Mouse (Mus musculus) forelimb bud, embryonic 11.5 days (tissue): ENCODE measurements around the gene 1700016C15Rik.

Source experiments
- DNase-seq: peaks from one replicate; pipeline ENCODE4 v3.0.0-alpha.2; 2012; ENCODE audit warnings: low read depth, low spot score

The 1700016C15Rik gene

DNA sequence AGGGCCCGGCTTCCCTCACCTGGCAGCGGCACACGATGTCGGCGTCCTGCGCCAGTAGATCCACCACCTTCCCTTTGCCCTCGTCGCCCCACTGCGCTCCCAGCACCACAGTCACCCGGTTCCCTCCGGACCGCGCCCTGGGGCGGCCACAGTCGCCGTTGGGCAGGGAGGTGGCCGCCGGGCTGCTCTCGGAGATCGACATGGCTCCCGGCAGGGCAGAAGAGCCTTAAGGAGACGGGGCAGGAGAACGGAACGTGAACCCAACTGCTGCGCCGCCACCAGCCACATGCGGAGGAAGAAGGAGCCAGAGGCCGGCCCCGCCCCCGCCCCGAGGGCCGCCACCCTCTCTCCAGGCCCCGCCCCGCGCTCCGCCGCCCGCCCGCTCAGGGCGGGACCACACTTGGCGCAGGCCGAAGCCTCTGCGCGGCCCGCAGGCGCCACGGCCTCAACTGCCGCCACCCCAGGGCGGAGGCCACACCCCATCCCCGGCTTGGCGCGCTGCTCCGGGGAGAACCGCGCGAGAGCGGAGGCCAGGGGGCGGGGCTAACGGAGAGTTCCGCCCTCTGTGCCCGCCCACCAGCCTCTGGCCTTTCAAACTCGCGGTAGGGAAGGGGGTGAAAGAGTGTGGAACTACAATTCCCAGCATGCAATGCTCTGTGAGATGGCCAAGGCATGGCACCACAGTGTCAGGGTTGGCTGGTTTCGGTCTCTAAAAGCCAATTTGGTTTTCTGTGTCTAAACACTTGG is 66.8 kb downstream of the 1700016C15Rik start, which contains the start of gene Adss:
Gene Adss (minus strand): TSS at position 319 of the 747 bp plus-strand sequence.
- DNase-seq = peak; percentile 98

DNA sequence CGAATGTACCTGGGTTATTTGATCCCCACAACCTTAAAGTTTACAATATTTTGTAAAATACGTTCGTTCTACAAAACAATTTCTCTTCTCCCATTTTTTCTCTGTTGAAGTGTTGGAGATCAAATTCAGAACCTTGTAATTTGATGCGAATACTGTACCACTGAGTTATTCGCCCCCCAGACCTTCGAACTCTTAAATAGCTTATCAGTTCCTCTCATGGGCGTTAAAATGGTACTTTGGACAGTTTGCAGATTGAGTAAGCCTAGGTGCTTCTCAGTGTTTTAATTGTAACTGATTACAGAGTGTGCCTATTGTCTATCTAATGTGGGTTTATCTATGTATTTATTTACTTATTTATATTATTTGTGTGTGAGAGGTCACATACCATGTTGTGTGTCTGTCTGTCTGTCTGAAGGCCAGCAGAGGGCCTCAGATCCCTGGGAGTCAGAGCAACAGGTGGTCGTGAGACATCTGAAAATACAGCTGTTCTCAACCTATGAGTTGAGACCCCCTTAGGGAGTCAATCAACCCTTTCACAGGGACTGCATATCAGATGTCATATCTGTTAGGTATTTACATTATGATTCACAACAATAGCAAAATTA is 67.6 kb downstream of the 1700016C15Rik start:
- no peak for DNase-seq
